Mouse (Mus musculus) hindbrain, embryonic 13.5 days (tissue): ENCODE data around the gene Nbea. TPM values are rescaled to one million over a fixed set of nuclear protein-coding genes. Genes with fewer than 3 reads are reported as not detected.

Source experiments
- ATAC-seq: fragments of 200-750 bp; cut with Nextera tagmentation; 2 replicates; pipeline ENCODE4 v1.8.0; 2017; ENCODE audit warnings: moderate TSS enrichment; ENCODE audit not compliant: low FRiP score
- H3K27ac ChIP-seq: fragments of 300-500 bp; sonication (generic); 2 replicates; pipeline ENCODE4 v1.5.1; 2015; ENCODE audit warnings: inconsistent platforms, mild to moderate bottlenecking, moderate library complexity
- H3K27me3 ChIP-seq: fragments of 300-500 bp; sonication (generic); 2 replicates; pipeline ENCODE4 v1.6.1; 2015; ENCODE audit warnings: mild to moderate bottlenecking, inconsistent platforms
- H3K36me3 ChIP-seq: fragments of 300-500 bp; sonication (generic); 2 replicates; pipeline ENCODE4 v1.6.1; 2015; ENCODE audit warnings: mild to moderate bottlenecking, inconsistent platforms
- H3K4me1 ChIP-seq: fragments of 300-500 bp; sonication (generic); replicated peaks from 2 replicates; pipeline ENCODE4 v1.6.1; 2015; ENCODE audit warnings: inconsistent platforms
- H3K4me2 ChIP-seq: fragments of 300-500 bp; sonication (generic); 2 replicates; pipeline ENCODE4 v1.6.1; 2015; ENCODE audit warnings: inconsistent platforms, mild to moderate bottlenecking, moderate library complexity
- H3K4me3 ChIP-seq: fragments of 300-500 bp; sonication (generic); 2 replicates; pipeline ENCODE4 v1.5.1; 2015; ENCODE audit warnings: mild to moderate bottlenecking, inconsistent platforms
- H3K9ac ChIP-seq: fragments of 300-500 bp; sonication (generic); 2 replicates; pipeline ENCODE4 v1.6.1; 2015; ENCODE audit warnings: mild to moderate bottlenecking, inconsistent platforms
- H3K9me3 ChIP-seq: fragments of 300-500 bp; sonication (generic); 2 replicates; pipeline ENCODE4 v1.6.1; 2016; ENCODE audit warnings: inconsistent platforms
- WGBS: fragments of 180-500 bp; shearing (Covaris S2); methylation state at CpG from one replicate; pipeline ENCODE4 v1.1.7; 2015; 5-methylcytosine and 5-hydroxymethylcytosine counted together
- polyA plus RNA-seq: library from polyadenylated mRNA; unstranded; fragments of >200 nt; fragmentation: Nextera tagmentation; extraction: Ambion mirVana; gene quantifications from 2 replicates; pipeline ENCODE4 v1.2.1, GENCODE M21; 2015

The Nbea gene
- polyA plus RNA-seq, 1 experiment from 2014 or later, result 56.9 TPM

DNA sequence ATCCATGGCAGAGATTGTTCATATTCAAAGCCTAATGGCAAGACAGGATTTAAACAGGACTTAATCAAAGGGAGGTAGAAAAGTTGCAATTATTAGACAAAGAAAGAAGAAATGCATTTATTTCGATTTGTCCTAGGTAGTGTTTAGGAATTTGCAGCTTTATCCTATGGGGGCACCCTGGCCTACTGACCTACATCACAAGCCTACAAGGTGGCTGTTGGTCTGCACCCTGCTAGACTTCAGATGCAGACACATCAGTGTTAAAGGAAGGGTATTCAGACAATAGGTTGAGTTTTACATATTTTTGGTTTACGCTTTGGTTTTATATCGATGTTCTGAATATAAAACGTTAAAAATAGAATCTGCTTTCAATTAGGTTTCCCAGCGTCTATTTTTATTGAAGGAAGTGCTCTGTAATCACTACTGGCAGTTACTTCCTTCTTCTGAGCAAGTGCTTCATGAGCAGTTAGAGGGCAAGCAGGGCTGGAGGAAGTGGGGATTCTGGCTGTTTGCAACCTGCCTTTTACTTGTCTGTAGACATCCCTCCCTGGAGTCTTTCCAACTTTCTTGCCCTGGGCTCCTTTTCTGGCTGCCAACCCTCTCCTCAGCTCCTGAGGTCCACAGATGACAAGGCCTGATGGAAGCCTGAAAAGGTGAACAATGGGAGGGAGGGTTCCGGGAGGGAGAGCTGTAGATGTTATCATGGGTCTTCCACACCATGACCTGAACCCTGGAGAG is 366.7 kb downstream of the Nbea start:
- no peak overlapping the region for H3K27ac ChIP-seq
- no peak for ATAC-seq

DNA sequence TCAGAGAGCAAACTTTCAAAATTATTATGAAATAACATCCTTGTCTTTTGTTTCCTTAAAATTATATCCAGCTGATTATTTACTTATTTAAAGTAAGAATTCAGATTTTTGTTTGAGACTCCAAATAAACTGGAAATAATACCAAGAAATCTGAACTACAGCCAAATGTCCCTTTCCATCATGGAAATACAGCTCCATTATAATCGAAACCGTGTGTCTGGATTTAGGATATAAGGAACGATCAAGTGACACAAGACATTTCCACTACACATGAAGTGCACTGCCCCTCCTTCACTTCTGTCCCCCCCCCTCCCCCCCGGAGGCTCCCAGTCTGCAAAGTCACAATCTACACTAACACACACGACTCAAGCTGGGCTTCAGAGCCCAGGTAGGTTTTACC is 367.4 kb downstream of the Nbea start:
- Histone ChIP-seq H3K4me1 (peaks cover 18% of the 10 kb centered on the region), H3K27me3 (no peaks in the 10 kb centered on the region), H3K27ac (no peak overlapping the region)

More for the DNA sequence above, 366.7 kb downstream of the Nbea start:
- Histone ChIP-seq H3K4me2 (no peak overlapping the region), H3K27me3 (no peaks in the 10 kb centered on the region), H3K4me1 (peaks cover 18% of the 10 kb centered on the region), H3K4me3 (no peak overlapping the region), H3K36me3 (peaks cover 15% of the 10 kb centered on the region; the same call in 1 of the 2 replicates), H3K9ac (no peak overlapping the region), H3K9me3 (no peaks in the 10 kb centered on the region)
- WGBS, result 79% methylated on average over 6 of the region's 6 CpGs

GRCm38 (mm10) chr3:55814993-55815625 is 368.4 kb downstream of the Nbea start:
- Histone ChIP-seq H3K27me3 (no peaks in the 10 kb centered on the region), H3K4me3 (no peak overlapping the region), H3K4me1 (peaks cover 18% of the 10 kb centered on the region), H3K4me2 (no peak overlapping the region), H3K27ac (peak overlapping the region; percentile 71), H3K9ac (no peak overlapping the region), H3K36me3 (peaks cover 13% of the 10 kb centered on the region; the same call in 1 of the 2 replicates), H3K9me3 (no peaks in the 10 kb centered on the region)
- no peak for ATAC-seq
- WGBS, result 56% methylated on average over 5 of the region's 5 CpGs

More for the DNA sequence above, 367.4 kb downstream of the Nbea start:
- no peak for ATAC-seq
- peaks cover 13% of the 10 kb centered on the region; the same call in 1 of the 2 replicates for H3K36me3 ChIP-seq
- H3K4me2 ChIP-seq, result no peak overlapping the region
- H3K9me3 ChIP-seq, result no peaks in the 10 kb centered on the region
- WGBS, result 72% methylated on average over 5 of the region's 5 CpGs
- no peak overlapping the region for H3K9ac ChIP-seq
- no peak overlapping the region for H3K4me3 ChIP-seq

DNA sequence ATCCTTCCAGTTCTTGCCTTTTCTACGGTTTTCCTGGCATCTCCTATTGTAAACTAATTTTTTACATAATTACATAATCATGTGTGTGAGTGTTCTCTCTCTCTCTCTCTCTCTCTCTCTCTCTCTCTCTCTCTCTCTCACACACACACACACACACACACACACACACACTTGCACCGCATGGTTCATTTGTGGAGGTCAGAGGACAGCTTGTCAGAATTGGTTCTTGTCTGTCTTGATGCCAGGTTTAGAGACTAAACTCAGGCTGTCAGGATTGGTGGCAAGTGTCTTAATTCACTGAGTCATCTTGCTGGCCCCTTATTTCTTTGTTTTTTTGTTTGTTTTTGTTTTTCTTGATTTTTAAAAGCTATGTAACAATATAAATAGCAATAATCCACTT is 388.7 kb downstream of the Nbea start:
- ATAC-seq, result no peak
- 58% methylated on average over 2 of the region's 2 CpGs for WGBS
- Histone ChIP-seq H3K4me1 (peaks cover 16% of the 10 kb centered on the region), H3K9me3 (no peaks in the 10 kb centered on the region), H3K4me2 (no peak overlapping the region), H3K9ac (no peak overlapping the region), H3K4me3 (no peak overlapping the region), H3K36me3 (no peaks in the 10 kb centered on the region; the same call in 1 of the 2 replicates), H3K27ac (0 out of 2 replicates have a peak overlapping the region, but pooled peaks have one; percentile 3), H3K27me3 (no peaks in the 10 kb centered on the region)

DNA sequence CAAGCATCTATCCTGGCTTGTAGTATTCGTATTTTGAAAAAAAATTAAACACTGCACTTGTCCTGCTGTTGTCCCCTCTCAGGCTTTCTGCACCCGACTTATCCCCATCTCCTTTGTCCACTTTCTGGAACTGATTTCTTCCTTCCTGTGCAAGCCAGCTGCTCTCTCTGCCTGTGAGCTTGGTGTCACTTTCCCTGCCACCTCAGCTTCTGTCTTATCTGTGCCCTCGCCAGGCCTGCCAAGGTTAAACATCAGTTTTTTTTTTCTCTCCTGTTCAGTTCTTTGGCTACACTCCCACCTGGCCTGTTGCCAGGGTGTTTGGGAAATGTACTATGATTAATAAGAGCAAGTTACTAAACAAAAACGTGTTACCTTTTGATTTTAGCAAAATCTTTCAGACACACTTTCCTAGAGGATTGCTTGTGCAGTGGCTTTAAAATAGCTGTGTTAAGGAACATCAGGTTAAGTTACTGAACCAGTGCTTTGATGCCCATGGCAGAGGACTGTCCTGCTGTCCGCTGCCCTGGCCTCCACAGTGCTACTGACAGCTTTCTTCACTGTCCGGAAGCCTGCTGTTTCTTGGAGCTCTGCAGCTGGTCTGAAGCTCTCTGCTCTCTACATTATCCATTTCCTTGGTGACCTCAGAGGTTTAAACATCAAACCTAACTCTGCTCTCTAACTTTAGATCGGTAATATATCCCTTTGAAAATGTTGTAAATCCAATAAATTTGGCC is 389.5 kb downstream of the Nbea start:
- H3K4me2 ChIP-seq, result no peak overlapping the region
- no peak for ATAC-seq
- H3K27me3 ChIP-seq, result no peaks in the 10 kb centered on the region
- H3K9ac ChIP-seq, result no peak overlapping the region
- H3K36me3 ChIP-seq, result no peaks in the 10 kb centered on the region; the same call in 1 of the 2 replicates
- no peak overlapping the region for H3K4me3 ChIP-seq
- 63% methylated on average over 7 of the region's 7 CpGs for WGBS
- H3K9me3 ChIP-seq, result no peaks in the 10 kb centered on the region
- peak overlapping the region; percentile 35 for H3K27ac ChIP-seq
- peaks cover 22% of the 10 kb centered on the region for H3K4me1 ChIP-seq

- Histone ChIP-seq H3K4me1 (peaks cover 30% of the 10 kb centered on the region), H3K9me3 (no peaks in the 10 kb centered on the region), H3K27ac (0 out of 2 replicates have a peak overlapping the region, but pooled peaks have one; percentile 18), H3K36me3 (no peaks in the 10 kb centered on the region; the same call in 1 of the 2 replicates), H3K9ac (no peak overlapping the region; the same call in 1 of the 2 replicates), H3K4me2 (no peak overlapping the region), H3K27me3 (no peaks in the 10 kb centered on the region), H3K4me3 (no peak overlapping the region)
- no peak for ATAC-seq
- WGBS, result 77% methylated on average over 5 of the region's 5 CpGs
These were observed 391.2 kb downstream of the Nbea start for GRCm38 (mm10) chr3:55792251-55792650.

DNA sequence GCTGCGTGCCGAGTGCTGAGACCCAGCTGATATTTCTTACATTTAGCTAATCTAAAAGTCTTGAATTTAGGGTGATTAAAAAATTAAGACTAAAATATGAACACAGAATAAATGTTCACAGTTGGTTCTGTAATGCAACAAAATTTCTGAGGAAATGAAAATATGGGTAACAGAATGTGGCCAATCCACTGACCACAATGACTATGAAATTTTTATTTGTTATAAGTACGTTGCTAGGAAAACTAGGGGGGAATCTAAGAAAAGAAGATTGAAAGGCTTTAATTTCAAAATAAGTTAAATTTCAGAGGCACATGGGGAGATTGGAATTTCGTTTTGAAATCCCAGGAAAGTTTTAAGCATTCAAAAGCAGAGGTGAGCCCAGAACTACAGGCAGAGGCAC is 392.9 kb downstream of the Nbea start:
- Histone ChIP-seq H3K27me3 (peaks cover 1% of the 10 kb centered on the region; the same call in 1 of the 2 replicates), H3K4me1 (peaks cover 31% of the 10 kb centered on the region), H3K4me3 (no peak overlapping the region), H3K36me3 (no peaks in the 10 kb centered on the region), H3K27ac (0 out of 2 replicates have a peak overlapping the region, but pooled peaks have one; percentile 80), H3K9me3 (no peaks in the 10 kb centered on the region), H3K4me2 (no peak overlapping the region), H3K9ac (no peak overlapping the region)
- WGBS, result 87% methylated on average over 4 of the region's 4 CpGs
- no peak for ATAC-seq

- WGBS, result 42% methylated on average over 2 of the region's 2 CpGs
- Histone ChIP-seq H3K4me3 (no peak overlapping the region), H3K9ac (no peak overlapping the region), H3K27me3 (peaks cover 3% of the 10 kb centered on the region; the same call in 1 of the 2 replicates), H3K9me3 (no peaks in the 10 kb centered on the region), H3K4me1 (peaks cover 31% of the 10 kb centered on the region), H3K36me3 (no peaks in the 10 kb centered on the region), H3K27ac (peak overlapping the region; percentile 80), H3K4me2 (no peak overlapping the region)
- peak; percentile 22; the same call in 1 of the 2 replicates for ATAC-seq
These were observed 393.6 kb downstream of the Nbea start for GRCm38 (mm10) chr3:55789856-55790255.

DNA sequence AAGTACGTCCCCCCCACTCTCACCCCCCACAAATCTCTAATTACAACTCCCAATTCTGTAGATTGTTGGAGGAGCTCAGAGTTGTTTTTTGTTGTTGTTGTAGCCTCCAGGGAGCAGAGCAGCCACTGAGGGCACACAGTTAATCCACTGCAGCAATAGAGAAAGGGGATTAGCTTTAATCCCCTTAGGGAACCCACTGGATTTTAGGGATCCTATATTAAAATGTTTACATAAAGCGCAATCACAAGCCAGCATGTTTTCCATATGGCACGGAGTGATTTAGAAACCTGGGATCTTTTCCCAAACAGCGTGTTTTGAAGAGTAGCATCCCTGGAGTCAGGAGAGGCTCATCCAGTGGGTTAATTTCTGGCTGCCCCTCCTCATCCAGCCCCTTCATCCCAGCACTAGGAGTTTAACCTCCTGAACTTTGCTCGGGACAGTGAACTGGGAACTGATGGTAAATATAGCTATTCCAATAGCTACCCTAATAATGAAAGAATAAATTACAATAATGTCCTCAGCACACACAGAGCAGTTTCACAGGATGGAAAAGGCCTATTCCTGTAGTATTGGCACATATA is 394.8 kb downstream of the Nbea start:
- Histone ChIP-seq H3K9ac (no peak overlapping the region), H3K27me3 (peaks cover 9% of the 10 kb centered on the region; the same call in 1 of the 2 replicates), H3K36me3 (no peaks in the 10 kb centered on the region), H3K27ac (peak overlapping the region; percentile 80), H3K4me3 (no peak overlapping the region), H3K4me2 (peak overlapping the region; percentile 32), H3K4me1 (peaks cover 25% of the 10 kb centered on the region), H3K9me3 (no peaks in the 10 kb centered on the region)
- no peak for ATAC-seq
- WGBS, result 20% methylated on average over 5 of the region's 5 CpGs

- H3K9me3 ChIP-seq, result no peaks in the 10 kb centered on the region
- H3K27ac ChIP-seq, result peak overlapping the region; percentile 99
- ATAC-seq, result no peak
- H3K4me2 ChIP-seq, result peak overlapping the region; percentile 77
- H3K27me3 ChIP-seq, result peaks cover 13% of the 10 kb centered on the region; the same call in 1 of the 2 replicates
- H3K4me3 ChIP-seq, result peak overlapping the region; percentile 51
- H3K9ac ChIP-seq, result peak overlapping the region; percentile 92; the same call in 1 of the 2 replicates
- H3K4me1 ChIP-seq, result peaks cover 25% of the 10 kb centered on the region
- 13% methylated on average over 4 of the region's 4 CpGs for WGBS
- no peaks in the 10 kb centered on the region for H3K36me3 ChIP-seq
These were observed 395.3 kb downstream of the Nbea start for GRCm38 (mm10) chr3:55788214-55788586.

GRCm38 (mm10) chr3:55787487-55788213 is 395.9 kb downstream of the Nbea start:
- H3K36me3 ChIP-seq, result no peaks in the 10 kb centered on the region
- peak overlapping the region; percentile 99 for H3K27ac ChIP-seq
- H3K4me2 ChIP-seq, result peak overlapping the region; percentile 77
- peaks cover 13% of the 10 kb centered on the region; the same call in 1 of the 2 replicates for H3K27me3 ChIP-seq
- H3K9ac ChIP-seq, result peak overlapping the region; percentile 92
- 1% methylated on average over 54 of the region's 54 CpGs for WGBS
- no peaks in the 10 kb centered on the region for H3K9me3 ChIP-seq
- ATAC-seq, result peak; percentile 71
- H3K4me3 ChIP-seq, result peak overlapping the region; percentile 51
- peaks cover 29% of the 10 kb centered on the region for H3K4me1 ChIP-seq
